Mouse (Mus musculus): ENCODE measurements around the gene Tacr3.

DNA sequence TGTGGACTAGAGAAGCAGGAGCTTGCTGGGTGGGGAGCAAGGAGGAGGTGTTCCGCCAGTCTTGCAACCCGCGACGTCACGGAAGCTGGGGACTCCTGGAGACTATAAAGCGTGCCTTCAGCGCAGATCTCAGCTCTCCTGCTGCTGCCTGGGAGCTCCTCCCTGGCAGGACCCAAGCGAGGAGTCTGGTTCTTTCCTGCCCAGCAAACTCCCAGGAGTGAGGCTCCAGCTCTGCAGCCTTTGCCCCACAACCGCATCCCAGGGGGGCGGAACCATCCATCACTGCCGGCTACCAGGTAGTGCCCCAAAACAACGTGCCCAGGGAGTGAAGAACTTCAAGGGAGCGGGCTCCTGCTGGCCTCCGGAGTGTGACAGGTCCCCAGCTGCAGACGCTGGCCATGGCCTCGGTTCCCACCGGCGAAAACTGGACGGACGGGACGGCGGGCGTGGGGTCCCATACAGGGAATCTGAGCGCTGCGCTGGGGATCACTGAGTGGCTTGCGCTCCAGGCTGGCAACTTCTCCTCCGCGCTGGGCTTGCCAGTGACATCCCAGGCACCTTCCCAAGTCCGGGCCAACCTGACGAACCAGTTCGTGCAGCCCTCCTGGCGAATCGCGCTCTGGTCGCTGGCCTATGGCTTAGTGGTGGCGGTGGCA lies at the start of gene Tacr3:
- TF ChIP-seq CTCF (IDR thresholded peaks at IDR 0.05; ENCODE audit: borderline replicate concordance, insufficient read depth, low read depth, low read length), result no peak
- TF ChIP-seq POLR2A (IDR thresholded peaks at IDR 0.05; ENCODE audit: borderline replicate concordance, insufficient read depth, low read length), result no peak

Measured in cerebellum, adult 2 months (tissue).